Mouse (Mus musculus): ENCODE results near the gene Slk. TPM values are rescaled to one million over a fixed set of nuclear protein-coding genes. Genes with fewer than 3 reads are reported as not detected.

Gene Slk
- polyA plus RNA-seq, 1 experiment from 2014 or later: 13.8 TPM

- 10% methylated on average over 13 of the region's 13 CpGs for WGBS
- Histone ChIP-seq H3K36me3 (ENCODE audit: control insufficient read depth, insufficient read depth, low read length) (no peaks in the 10 kb centered on the region), H3K4me2 (ENCODE audit: low read depth, low read length, severe bottlenecking) (peak overlapping the region; percentile 59), H3K27me3 (ENCODE audit: control insufficient read depth, insufficient read depth, low read length) (no peaks in the 10 kb centered on the region), H3K9me3 (ENCODE audit: control insufficient read depth, low read length) (no peaks in the 10 kb centered on the region), H3K4me3 (ENCODE audit: low read depth, low read length) (peak overlapping the region; percentile 85), H3K4me1 (replicated peaks; ENCODE audit: control insufficient read depth, insufficient read depth, low read length) (peaks cover 8% of the 10 kb centered on the region; the same call in 1 of the 2 replicates), H3K27ac (ENCODE audit: low read depth, low read length) (peak overlapping the region; percentile 26), H3K9ac (ENCODE audit: low read length) (peak overlapping the region; percentile 91)
- no peak for DNase-seq (ENCODE audit: low spot score)
- peak; percentile 28; the same call in 1 of the 2 replicates for ATAC-seq (replicated peaks; ENCODE audit: low FRiP score)
These were observed 775 bp upstream of the Slk start for GRCm38 (mm10) chr19:47578581-47579224.

GRCm38 (mm10) chr19:47579788-47580631 is 532 bp downstream of the Slk start:
- H3K36me3 ChIP-seq (ENCODE audit: control insufficient read depth, insufficient read depth, low read length): no peaks in the 10 kb centered on the region
- under 1% methylated on average over 76 of the region's 96 CpGs for WGBS
- peak overlapping the region; percentile 85 for H3K4me3 ChIP-seq (ENCODE audit: low read depth, low read length)
- no peaks in the 10 kb centered on the region for H3K9me3 ChIP-seq (ENCODE audit: control insufficient read depth, low read length)
- peak overlapping the region; percentile 79 for H3K27ac ChIP-seq (ENCODE audit: low read depth, low read length)
- ATAC-seq (replicated peaks; ENCODE audit: low FRiP score) (peak; percentile 70), DNase-seq (ENCODE audit: low spot score) (peak; percentile 63)
- no peaks in the 10 kb centered on the region for H3K27me3 ChIP-seq (ENCODE audit: control insufficient read depth, insufficient read depth, low read length)
- H3K4me2 ChIP-seq (ENCODE audit: low read depth, low read length, severe bottlenecking): peak overlapping the region; percentile 59
- peaks cover 8% of the 10 kb centered on the region; the same call in 1 of the 2 replicates for H3K4me1 ChIP-seq (replicated peaks; ENCODE audit: control insufficient read depth, insufficient read depth, low read length)
- peak overlapping the region; percentile 91 for H3K9ac ChIP-seq (ENCODE audit: low read length)

- Histone ChIP-seq H3K9me3 (ENCODE audit: control insufficient read depth, low read length) (no peaks in the 10 kb centered on the region), H3K4me1 (replicated peaks; ENCODE audit: control insufficient read depth, insufficient read depth, low read length) (peaks cover 8% of the 10 kb centered on the region; the same call in 1 of the 2 replicates), H3K27me3 (ENCODE audit: control insufficient read depth, insufficient read depth, low read length) (no peaks in the 10 kb centered on the region), H3K27ac (ENCODE audit: low read depth, low read length) (no peak overlapping the region), H3K4me3 (ENCODE audit: low read depth, low read length) (no peak overlapping the region), H3K36me3 (ENCODE audit: control insufficient read depth, insufficient read depth, low read length) (no peaks in the 10 kb centered on the region), H3K9ac (ENCODE audit: low read length) (no peak overlapping the region), H3K4me2 (ENCODE audit: low read depth, low read length, severe bottlenecking) (no peak overlapping the region)
- ATAC-seq (replicated peaks; ENCODE audit: low FRiP score): no peak
- DNase-seq (ENCODE audit: low spot score): no peak
- 53% methylated on average over 1 of the region's 1 CpGs for WGBS
These were observed 6.3 kb downstream of the Slk start for GRCm38 (mm10) chr19:47585772-47586171.

- 98% methylated on average over 1 of the region's 1 CpGs for WGBS
- Histone ChIP-seq H3K4me1 (replicated peaks; ENCODE audit: control insufficient read depth, insufficient read depth, low read length) (no peaks in the 10 kb centered on the region), H3K9ac (ENCODE audit: low read length) (no peak overlapping the region), H3K9me3 (ENCODE audit: control insufficient read depth, low read length) (no peaks in the 10 kb centered on the region), H3K27ac (ENCODE audit: low read depth, low read length) (no peak overlapping the region), H3K36me3 (ENCODE audit: control insufficient read depth, insufficient read depth, low read length) (no peaks in the 10 kb centered on the region), H3K4me3 (ENCODE audit: low read depth, low read length) (no peak overlapping the region), H3K27me3 (ENCODE audit: control insufficient read depth, insufficient read depth, low read length) (no peaks in the 10 kb centered on the region), H3K4me2 (ENCODE audit: low read depth, low read length, severe bottlenecking) (no peak overlapping the region)
- DNase-seq (ENCODE audit: low spot score): no peak
- ATAC-seq (replicated peaks; ENCODE audit: low FRiP score): no peak
These were observed 7.5 kb downstream of the Slk start for GRCm38 (mm10) chr19:47587009-47587408.

- Histone ChIP-seq H3K36me3 (ENCODE audit: control insufficient read depth, insufficient read depth, low read length) (no peaks in the 10 kb centered on the region), H3K4me3 (ENCODE audit: low read depth, low read length) (no peak overlapping the region), H3K27me3 (ENCODE audit: control insufficient read depth, insufficient read depth, low read length) (no peaks in the 10 kb centered on the region), H3K4me1 (replicated peaks; ENCODE audit: control insufficient read depth, insufficient read depth, low read length) (no peaks in the 10 kb centered on the region), H3K27ac (ENCODE audit: low read depth, low read length) (no peak overlapping the region), H3K4me2 (ENCODE audit: low read depth, low read length, severe bottlenecking) (no peak overlapping the region), H3K9ac (ENCODE audit: low read length) (no peak overlapping the region), H3K9me3 (ENCODE audit: control insufficient read depth, low read length) (no peaks in the 10 kb centered on the region)
- DNase-seq (ENCODE audit: low spot score): no peak
- 73% methylated on average over 3 of the region's 3 CpGs for WGBS
- ATAC-seq (replicated peaks; ENCODE audit: low FRiP score): no peak
These were observed 29.0 kb downstream of the Slk start for GRCm38 (mm10) chr19:47608513-47608912.

GRCm38 (mm10) chr19:47613442-47613841 is 34.0 kb downstream of the Slk start:
- H3K9me3 ChIP-seq (ENCODE audit: control insufficient read depth, low read length): no peaks in the 10 kb centered on the region
- no peak overlapping the region for H3K9ac ChIP-seq (ENCODE audit: low read length)
- no peaks in the 10 kb centered on the region; the same call in 1 of the 2 replicates for H3K36me3 ChIP-seq (ENCODE audit: control insufficient read depth, insufficient read depth, low read length)
- 54% methylated on average over 7 of the region's 7 CpGs for WGBS
- no peak for DNase-seq (ENCODE audit: low spot score)
- no peak overlapping the region for H3K27ac ChIP-seq (ENCODE audit: low read depth, low read length)
- H3K4me3 ChIP-seq (ENCODE audit: low read depth, low read length): no peak overlapping the region
- no peaks in the 10 kb centered on the region for H3K4me1 ChIP-seq (replicated peaks; ENCODE audit: control insufficient read depth, insufficient read depth, low read length)
- no peak for ATAC-seq (replicated peaks; ENCODE audit: low FRiP score)
- no peaks in the 10 kb centered on the region for H3K27me3 ChIP-seq (ENCODE audit: control insufficient read depth, insufficient read depth, low read length)
- H3K4me2 ChIP-seq (ENCODE audit: low read depth, low read length, severe bottlenecking): no peak overlapping the region

- WGBS: 86% methylated on average over 8 of the region's 8 CpGs
- peaks cover 3% of the 10 kb centered on the region; the same call in 1 of the 2 replicates for H3K36me3 ChIP-seq (ENCODE audit: control insufficient read depth, insufficient read depth, low read length)
- no peak for DNase-seq (ENCODE audit: low spot score)
These were observed 42.0 kb downstream of the Slk start for GRCm38 (mm10) chr19:47621478-47621877.

GRCm38 (mm10) chr19:47624940-47625711 is 45.6 kb downstream of the Slk start:
- ATAC-seq (replicated peaks; ENCODE audit: low FRiP score) (no peak), DNase-seq (ENCODE audit: low spot score) (no peak)
- Histone ChIP-seq H3K9ac (ENCODE audit: low read length) (no peak overlapping the region), H3K4me1 (replicated peaks; ENCODE audit: control insufficient read depth, insufficient read depth, low read length) (no peaks in the 10 kb centered on the region; the same call in 1 of the 2 replicates), H3K27me3 (ENCODE audit: control insufficient read depth, insufficient read depth, low read length) (no peaks in the 10 kb centered on the region), H3K4me3 (ENCODE audit: low read depth, low read length) (no peak overlapping the region), H3K4me2 (ENCODE audit: low read depth, low read length, severe bottlenecking) (no peak overlapping the region), H3K36me3 (ENCODE audit: control insufficient read depth, insufficient read depth, low read length) (peaks cover 3% of the 10 kb centered on the region; the same call in 1 of the 2 replicates), H3K27ac (ENCODE audit: low read depth, low read length) (no peak overlapping the region), H3K9me3 (ENCODE audit: control insufficient read depth, low read length) (no peaks in the 10 kb centered on the region)
- WGBS: 36% methylated on average over 10 of the region's 10 CpGs

More at GRCm38 (mm10) chr19:47621478-47621877, 42.0 kb downstream of the Slk start:
- H3K27ac ChIP-seq (ENCODE audit: low read depth, low read length): no peak overlapping the region
- no peaks in the 10 kb centered on the region for H3K27me3 ChIP-seq (ENCODE audit: control insufficient read depth, insufficient read depth, low read length)
- no peak overlapping the region for H3K9ac ChIP-seq (ENCODE audit: low read length)
- no peak overlapping the region for H3K4me2 ChIP-seq (ENCODE audit: low read depth, low read length, severe bottlenecking)
- no peak overlapping the region for H3K4me3 ChIP-seq (ENCODE audit: low read depth, low read length)
- no peaks in the 10 kb centered on the region for H3K9me3 ChIP-seq (ENCODE audit: control insufficient read depth, low read length)
- no peaks in the 10 kb centered on the region; the same call in 1 of the 2 replicates for H3K4me1 ChIP-seq (replicated peaks; ENCODE audit: control insufficient read depth, insufficient read depth, low read length)
- ATAC-seq (replicated peaks; ENCODE audit: low FRiP score): no peak

Measured in forebrain, embryonic 11.5 days (tissue).